Mouse (Mus musculus) adrenal gland, adult 2 months (tissue): ENCODE results near the gene Fam240a. TPM values are rescaled to one million over a fixed set of nuclear protein-coding genes. Genes with fewer than 3 reads are reported as not detected.

Experiments used
- DNase-seq: peaks from one replicate; pipeline ENCODE4 v3.0.0; 2021
- long read RNA-seq: library from polyadenylated mRNA; stranded (forward); transcript quantifications from one replicate; pipeline ENCODE4 v2.0.0, GENCODE M21; 2021
- polyA plus RNA-seq: library from polyadenylated mRNA; depleted of rRNA; stranded (reverse); fragments of >200 nt; gene quantifications from 2 replicates; pipeline ENCODE4 v1.2.3, GENCODE M21; 2012; rRNA removed
- total RNA-seq, 2 experiments: library from RNA; stranded (reverse); gene quantifications; 2 replicates each; pipeline ENCODE4 v1.2.3; 2021

Fam240a gene
- not detected for total RNA-seq
- not detected in 2 replicates for polyA plus RNA-seq
- long read RNA-seq: 0 reads

DNA sequence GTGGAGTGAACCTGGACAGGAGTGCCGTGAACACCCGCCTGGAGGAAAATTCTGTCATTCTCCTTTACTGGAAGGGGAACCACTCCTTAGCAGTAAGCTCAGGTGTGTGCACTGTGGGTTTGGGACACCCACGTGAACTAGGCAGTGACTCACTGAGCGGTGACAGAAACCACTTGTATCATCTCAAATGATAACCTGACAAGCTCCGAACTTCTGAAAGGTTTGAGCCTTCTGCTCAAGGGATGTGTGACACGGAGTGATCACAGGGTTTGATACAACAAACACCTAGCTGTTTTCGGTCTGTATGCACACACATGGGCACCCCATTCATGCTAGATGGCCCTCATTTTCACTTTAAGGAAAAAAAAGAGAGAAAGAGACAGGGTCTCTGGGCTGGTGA, at the start of gene Fam240a:
Gene Fam240a (minus strand): TSS at position 76 of the 400 bp plus-strand sequence.
- DNase-seq: no peak

DNA sequence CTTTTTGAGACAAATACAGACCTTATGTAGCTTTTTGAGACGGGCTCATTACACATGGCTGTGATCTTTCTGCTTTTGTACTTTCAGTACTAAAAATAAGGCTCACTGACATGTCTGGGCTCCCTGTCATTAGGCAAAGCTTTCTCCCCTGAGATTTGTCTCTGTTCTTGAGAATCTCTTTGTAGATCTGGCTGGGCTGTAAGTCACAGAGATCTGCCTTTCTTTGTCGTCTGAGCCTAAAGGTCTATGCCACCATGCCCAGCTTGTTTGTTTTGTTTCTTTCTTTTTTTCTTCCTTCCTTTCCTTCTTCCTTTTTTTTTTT, 49.2 kb upstream of the Fam240a start:
- no peak for DNase-seq

DNA sequence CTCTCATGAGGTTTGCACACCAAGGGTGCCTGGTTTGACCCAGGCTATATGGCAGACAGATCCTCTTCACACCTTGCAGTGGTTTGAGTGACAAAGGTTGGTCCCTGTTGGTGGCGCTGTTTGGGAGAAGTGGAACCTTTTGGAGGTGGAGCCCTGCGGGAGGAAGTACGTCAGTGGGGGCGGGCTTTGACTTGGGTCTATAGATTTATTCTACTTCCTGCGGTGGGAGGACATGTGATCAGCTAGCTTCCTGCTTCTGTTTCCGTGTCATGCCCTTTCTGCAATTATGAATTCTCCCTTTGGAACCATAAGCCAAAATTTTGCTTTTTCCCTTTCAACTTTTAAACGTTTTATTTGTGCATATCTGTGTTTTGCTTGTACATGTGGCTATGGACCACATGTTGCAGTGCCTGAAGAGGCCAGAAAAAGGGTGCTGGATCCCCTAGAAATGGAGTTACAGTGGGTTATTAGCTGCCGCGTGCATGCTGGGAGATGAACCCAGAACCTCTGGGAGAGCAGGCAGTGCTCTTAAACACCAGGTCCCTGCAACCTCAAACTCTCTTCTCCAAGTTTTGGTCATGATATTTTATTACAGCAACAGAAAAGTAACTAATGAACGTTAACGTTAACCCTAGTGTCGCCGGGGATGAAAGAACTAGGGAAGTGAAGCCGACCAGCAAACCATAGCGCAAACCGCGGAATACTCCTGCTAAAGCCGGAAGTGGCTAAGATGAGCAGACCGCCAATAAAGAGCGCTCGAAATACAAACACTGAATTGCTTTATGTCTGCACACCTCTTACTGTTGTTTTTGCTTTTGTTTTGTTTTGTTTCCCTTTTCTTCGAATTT, 48.6 kb upstream of the Fam240a start:
- no peak for DNase-seq

- peak; percentile 47 for DNase-seq
Observed at GRCm38 (mm10) chr9:110963566-110964115, 47.0 kb upstream of the Fam240a start.

- no peak for DNase-seq
Observed at GRCm38 (mm10) chr9:110961386-110961785, 44.7 kb upstream of the Fam240a start.

DNA sequence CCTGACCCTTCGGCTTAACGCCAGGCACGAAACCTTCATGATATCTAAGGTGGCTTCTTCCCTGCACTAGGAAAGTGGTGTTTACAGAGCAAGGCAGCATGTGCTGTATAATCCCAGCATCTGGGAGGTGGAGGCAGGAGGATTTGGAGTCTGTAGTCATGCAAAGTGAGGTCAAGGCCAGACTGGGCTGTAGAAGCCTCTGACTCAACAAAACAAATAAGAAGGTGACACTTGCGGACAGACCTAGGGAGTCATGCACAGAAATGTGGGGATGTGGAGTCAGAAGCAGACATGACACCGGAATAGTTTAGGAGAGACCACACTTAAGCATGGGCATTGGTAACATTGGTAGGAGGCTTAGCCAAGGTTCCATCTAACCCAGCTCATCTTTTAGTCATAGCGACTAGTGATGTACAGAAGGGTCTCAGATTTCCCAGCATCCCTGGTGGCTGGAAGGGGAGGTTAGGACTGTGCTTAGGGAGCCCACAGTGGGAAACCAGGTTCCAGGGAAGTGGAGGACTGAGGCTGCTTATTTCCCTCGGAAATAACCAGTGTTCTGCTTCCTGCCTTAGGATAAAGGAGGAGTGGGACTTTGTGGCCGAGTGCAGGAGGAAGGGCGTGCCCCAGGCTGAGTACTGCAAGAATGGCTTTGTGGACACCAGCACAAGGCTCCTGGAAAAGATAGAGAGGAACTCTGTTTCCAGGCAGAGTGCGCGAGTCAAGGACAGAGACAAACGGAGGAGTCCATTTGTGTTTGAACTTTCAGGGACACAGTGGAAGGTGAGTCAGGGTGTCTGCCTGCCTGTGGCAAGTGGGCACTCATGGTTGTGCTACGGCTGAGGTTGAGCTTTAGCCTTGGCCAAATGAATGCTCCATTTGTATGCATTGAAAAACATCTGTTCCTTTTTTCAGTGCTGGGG, 43.8 kb upstream of the Fam240a start:
- DNase-seq: peak; percentile 82

- DNase-seq: peak; percentile 51
Observed at GRCm38 (mm10) chr9:110959669-110960068, 43.0 kb upstream of the Fam240a start.

GRCm38 (mm10) chr9:110955962-110956361, 39.3 kb upstream of the Fam240a start:
- no peak for DNase-seq

- DNase-seq: no peak
Observed at GRCm38 (mm10) chr9:110954681-110955445, 38.2 kb upstream of the Fam240a start.

DNA sequence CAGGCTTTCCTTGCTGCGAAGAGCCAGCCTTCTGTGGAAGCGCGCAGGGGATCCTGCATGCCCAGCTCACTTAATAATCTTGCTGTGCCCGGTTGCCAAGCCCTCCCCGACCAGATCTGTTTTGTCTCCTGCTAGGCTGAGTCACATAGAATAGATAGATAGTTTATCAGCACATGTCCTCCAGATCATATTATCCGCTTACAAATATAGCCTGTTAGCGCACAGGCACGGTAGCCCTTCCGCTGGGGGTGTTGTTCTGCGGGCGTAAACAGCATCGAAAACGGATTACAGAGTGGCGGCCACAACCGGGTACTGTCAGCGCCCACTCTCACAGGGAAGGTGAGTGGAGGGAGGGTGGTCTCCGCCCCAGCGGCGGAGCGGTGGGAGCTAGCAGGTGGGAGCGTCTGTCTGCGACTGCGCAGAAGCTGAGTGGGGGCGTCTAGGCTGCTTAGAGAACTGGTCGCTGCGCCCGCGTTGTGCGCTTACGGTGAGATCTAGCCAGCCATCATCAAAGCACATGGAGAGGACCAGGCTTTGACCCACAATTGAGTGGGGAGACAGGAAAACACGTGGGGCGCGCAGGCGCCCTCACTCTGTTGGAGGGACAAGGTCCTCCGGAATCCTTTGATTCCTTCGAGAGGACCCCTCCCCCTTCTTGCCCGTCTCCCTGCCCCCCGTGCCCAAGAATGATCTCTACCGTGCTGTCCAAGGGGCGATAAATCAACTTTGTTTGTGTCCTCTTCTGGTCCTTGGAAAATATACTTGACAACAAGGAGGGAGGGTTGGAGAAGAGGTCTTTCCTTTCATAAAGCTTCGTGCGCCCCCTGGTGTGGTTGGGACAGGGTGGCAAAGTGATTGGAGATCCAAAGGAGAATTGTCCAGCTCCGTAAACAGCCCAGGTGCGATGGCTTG, 37.1 kb upstream of the Fam240a start:
- peak; percentile 84 for DNase-seq

- DNase-seq: no peak
Observed at GRCm38 (mm10) chr9:110952931-110953549, 36.4 kb upstream of the Fam240a start.

GRCm38 (mm10) chr9:110952398-110952797, 35.7 kb upstream of the Fam240a start:
- DNase-seq: no peak

DNA sequence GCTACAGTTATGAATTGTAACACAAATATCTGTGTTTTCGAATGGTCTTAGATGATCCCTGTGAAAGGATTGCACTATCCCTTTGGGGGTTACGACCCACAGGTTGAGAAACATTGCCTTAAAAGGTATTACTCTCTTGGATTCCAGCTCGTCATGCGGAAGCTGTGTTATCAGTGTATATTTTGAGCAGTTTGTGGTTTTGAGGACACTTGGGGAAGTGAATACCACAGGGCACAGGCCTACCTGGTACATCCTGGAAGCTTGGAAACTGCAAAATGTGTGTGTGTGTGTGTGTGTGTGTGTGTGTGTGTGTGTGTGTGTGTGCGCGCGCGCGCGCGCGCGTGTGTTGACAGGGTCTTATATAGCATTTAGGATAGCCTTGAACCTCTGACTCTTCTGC, 35.2 kb upstream of the Fam240a start:
- no peak for DNase-seq

DNA sequence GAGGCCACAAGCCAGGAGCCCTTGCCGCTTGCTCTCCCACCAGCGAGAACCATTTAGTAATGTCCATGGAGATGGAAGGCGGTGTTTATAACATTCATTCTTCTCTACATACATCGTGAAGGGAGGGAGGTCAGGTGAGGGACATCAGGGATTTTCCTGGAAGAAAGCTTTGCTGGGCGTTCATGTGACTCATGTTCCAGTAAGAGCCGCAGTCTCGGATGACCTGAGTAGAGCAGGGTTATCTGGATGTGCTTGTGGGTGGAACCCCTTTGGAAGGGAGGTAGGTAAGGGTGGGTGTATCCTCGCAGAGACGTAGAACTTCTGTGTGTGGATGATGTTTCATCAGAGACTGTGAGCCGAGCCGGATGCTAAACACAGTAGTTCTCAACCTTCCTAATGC, 34.7 kb upstream of the Fam240a start, which contains the start of gene Lrrc2:
Gene Lrrc2 (plus strand): TSS at position 149 of the 400 bp plus-strand sequence.
- no peak for DNase-seq

- no peak for DNase-seq
Observed at GRCm38 (mm10) chr9:110950109-110950508, 33.4 kb upstream of the Fam240a start.

DNA sequence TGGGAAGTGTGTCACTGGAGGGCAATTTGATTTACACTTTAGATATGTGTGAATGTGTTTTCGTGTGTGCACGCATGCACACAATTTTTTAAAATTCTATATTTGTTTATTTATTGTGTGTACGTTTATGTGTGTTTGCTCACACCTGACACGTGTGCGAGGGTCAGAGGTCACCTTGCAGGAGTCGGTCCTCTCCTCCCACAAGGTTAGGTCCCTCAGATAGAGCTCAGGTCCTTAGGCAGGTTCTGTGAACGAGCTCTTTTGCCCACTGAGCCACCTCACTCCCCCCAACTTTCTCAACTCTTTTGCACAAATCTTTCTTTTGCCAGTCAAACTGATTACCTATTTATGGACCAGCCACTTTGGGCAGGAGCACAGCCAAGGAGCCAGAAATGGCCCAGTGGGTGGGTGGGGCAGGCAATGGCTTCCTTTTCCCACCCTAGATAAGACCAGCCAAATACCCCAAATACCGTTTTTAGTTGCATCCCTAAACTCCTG, 32.2 kb upstream of the Fam240a start:
- no peak for DNase-seq

DNA sequence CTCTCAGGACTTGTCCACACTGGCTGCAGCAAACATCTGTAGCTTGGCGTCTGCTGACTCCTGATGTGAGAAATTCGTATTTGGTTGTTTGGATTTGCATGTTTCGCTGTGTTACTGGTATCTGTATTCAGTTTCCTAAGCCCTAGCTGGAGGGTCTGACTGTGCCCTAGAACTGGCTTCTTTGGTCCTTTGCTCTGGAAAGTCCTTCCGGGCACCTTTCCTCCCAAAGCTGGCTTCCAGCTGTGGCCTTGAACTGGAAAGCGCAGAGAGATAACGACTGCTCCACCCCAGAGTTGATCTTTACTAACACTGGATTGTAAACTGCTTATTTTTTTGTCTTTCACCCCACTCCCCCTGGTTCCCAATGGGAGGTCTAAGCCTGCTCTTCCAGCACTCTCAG, 31.2 kb upstream of the Fam240a start:
- DNase-seq: no peak

DNA sequence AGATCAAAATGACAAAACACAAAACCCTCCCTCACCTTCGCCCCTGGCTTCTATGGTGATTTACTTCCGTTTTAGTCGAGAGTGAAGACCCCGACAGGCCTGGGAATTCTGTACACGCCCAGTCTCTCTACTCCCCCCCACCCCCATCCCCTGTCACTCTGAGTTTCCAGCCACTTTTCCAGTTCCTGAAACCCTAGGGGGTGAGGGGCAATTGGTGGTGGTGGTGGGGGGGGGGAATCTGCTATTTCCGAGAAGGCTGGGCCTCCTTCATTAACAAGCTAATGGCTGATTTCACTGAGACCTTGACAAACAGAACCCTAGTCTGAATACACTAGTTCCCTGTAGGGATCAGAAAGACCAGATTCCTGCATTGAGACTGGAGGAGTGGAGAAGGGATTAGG, 30.6 kb upstream of the Fam240a start:
- DNase-seq: no peak

DNA sequence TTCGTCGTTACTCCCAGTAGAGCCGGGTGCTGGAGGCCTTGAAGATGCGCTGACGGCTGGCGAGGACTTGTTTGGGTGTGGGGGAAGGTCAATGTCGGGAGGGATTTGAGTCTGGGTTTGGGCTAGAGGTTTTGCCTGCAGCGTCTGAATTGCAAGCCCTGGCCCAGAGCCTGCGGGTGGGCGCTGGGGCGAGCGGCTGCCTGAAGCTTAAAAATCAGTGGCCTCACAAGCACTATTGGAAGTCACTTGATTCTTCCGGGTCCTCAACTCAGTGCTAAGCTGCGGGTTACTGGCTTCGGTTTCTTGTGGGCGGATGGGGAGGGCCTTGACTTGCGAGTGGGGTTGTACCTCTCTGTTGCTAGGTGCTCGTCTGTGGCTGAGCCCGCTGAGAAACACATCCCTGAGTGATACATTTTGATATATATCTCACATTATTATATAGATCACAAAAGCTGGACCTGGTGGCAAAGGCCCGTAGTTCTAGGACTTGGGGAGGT, 29.9 kb upstream of the Fam240a start:
- DNase-seq: no peak

DNA sequence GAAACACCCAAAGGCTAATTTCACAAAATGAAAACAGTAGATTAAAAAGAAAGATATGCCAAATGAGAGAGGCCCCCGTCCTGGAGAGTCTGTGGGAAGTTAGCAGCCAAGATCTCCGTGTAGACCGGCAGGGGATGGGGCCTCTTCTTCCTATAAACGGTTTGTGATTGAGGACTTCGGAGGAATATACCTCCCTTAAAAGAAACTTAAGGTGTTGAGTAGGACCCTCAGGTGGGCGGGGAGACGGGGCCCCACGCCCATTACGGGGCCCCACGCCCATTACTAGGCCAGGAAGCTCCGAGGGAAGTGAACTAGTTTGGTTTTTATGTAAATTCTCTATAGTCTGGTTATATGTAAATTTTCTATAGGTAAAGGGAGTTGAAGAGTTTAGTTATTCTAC, 29.3 kb upstream of the Fam240a start, which contains the start of gene Tdgf1:
Gene Tdgf1 (minus strand): TSS at position 233 of the 400 bp plus-strand sequence.
- DNase-seq: no peak
